In genomic region chr5:112773429-112773828, GRCm38 (mm10) we compare ENCODE assay signal across 21 mouse cellular contexts.
DNase-seq lines count a peak whose midpoint lies in the region; ATAC-seq and TF ChIP-seq lines count a peak whose summit lies in the region.
"Had no signal": no experiment of that assay in that cellular context is flagged by ENCODE, and none has a peak within 500 bp of the region (broad histone marks: within the 10 kb centered on the region; RNA-seq: fewer than 3 reads in every experiment).

No protein-coding gene starts in this region.

- 22% methylated on average over 4 of the region's 4 CpGs for WGBS in hindbrain, embryonic 11.5 days
- 17% methylated on average over 4 of the region's 4 CpGs for WGBS in hindbrain, embryonic 12.5 days
- 9% methylated on average over 4 of the region's 4 CpGs for WGBS in midbrain, embryonic 14.5 days
- 29% methylated on average over 4 of the region's 4 CpGs for WGBS in midbrain, postnatal 0 days
- WGBS in heart, adult 2 months: 56% methylated on average over 4 of the region's 4 CpGs
- 47% methylated on average over 4 of the region's 4 CpGs for WGBS in forebrain, embryonic 15.5 days

- no peak for TF ChIP-seq POLR2A in heart, adult 2 months (IDR thresholded peaks at IDR 0.05; ENCODE audit: insufficient read depth, low read depth, low read length)

- TF ChIP-seq CTCF in midbrain, postnatal 0 days (IDR thresholded peaks at IDR 0.05): no peak
- TF ChIP-seq CTCF in heart, adult 2 months (IDR thresholded peaks at IDR 0.05): no peak

- no peak overlapping the region for H3K4me2 ChIP-seq in hindbrain, embryonic 11.5 days (replicated peaks; ENCODE audit: low read depth, low read length)
- no peak overlapping the region for H3K4me2 ChIP-seq in hindbrain, embryonic 12.5 days (replicated peaks)
- H3K4me2 ChIP-seq in midbrain, embryonic 14.5 days (ENCODE audit: low read length): no peak overlapping the region
- H3K4me2 ChIP-seq in midbrain, postnatal 0 days (ENCODE audit: low read depth, low read length, poor library complexity, severe bottlenecking): no peak overlapping the region
- no peak overlapping the region for H3K4me2 ChIP-seq in forebrain, embryonic 15.5 days (replicated peaks)
- H3K4me2 ChIP-seq: embryonic facial prominence, embryonic 15.5 days; heart, embryonic 12.5 days; hindbrain, embryonic 13.5 days had no signal

- intact Hi-C loops in heart, adult 2 months (cut with DNase I): no loop called here

- no peak overlapping the region for H3K9ac ChIP-seq in hindbrain, embryonic 11.5 days (ENCODE audit: low read depth, low read length)
- no peak overlapping the region for H3K9ac ChIP-seq in hindbrain, embryonic 12.5 days
- no peak overlapping the region for H3K9ac ChIP-seq in midbrain, embryonic 14.5 days (replicated peaks; ENCODE audit: low read length)
- H3K9ac ChIP-seq in midbrain, postnatal 0 days (replicated peaks; ENCODE audit: low read length, poor library complexity, severe bottlenecking): no peak overlapping the region
- no peak overlapping the region for H3K9ac ChIP-seq in heart, adult 2 months (ENCODE audit: low read depth, low read length)
- no peak overlapping the region for H3K9ac ChIP-seq in forebrain, embryonic 15.5 days (replicated peaks)
- H3K9ac ChIP-seq: embryonic facial prominence, embryonic 15.5 days; heart, embryonic 12.5 days; hindbrain, embryonic 13.5 days had no signal

- peak; percentile 30 for DNase-seq in hindbrain, embryonic 11.5 days (ENCODE audit: low spot score)
- peak; percentile 26 for DNase-seq in midbrain, embryonic 14.5 days
- DNase-seq in midbrain, postnatal 0 days (ENCODE audit: low spot score): no peak
- DNase-seq in embryo, embryonic 11 days: peak; percentile 16
- no peak for DNase-seq in heart, adult 2 months
- DNase-seq: adrenal gland, postnatal 10 days; cerebellum, adult 11 months; cerebellum, adult 8-10 months; cerebellum, postnatal 14 days; gastrocnemius, postnatal 10 days had no signal

- TF ChIP-seq EP300 in heart, adult 2 months (IDR thresholded peaks at IDR 0.05; ENCODE audit: insufficient read depth, low read depth, low read length): no peak

- no peak overlapping the region for H3K4me3 ChIP-seq in hindbrain, embryonic 11.5 days (ENCODE audit: low read depth, low read length)
- no peak overlapping the region for H3K4me3 ChIP-seq in hindbrain, embryonic 12.5 days
- no peak overlapping the region for H3K4me3 ChIP-seq in midbrain, embryonic 14.5 days (replicated peaks; ENCODE audit: low read depth, low read length)
- no peak overlapping the region for H3K4me3 ChIP-seq in midbrain, postnatal 0 days (ENCODE audit: low read depth, low read length)
- H3K4me3 ChIP-seq in heart, adult 2 months: no peak overlapping the region
- H3K4me3 ChIP-seq in forebrain, embryonic 15.5 days: no peak overlapping the region
- H3K4me3 ChIP-seq: embryonic facial prominence, embryonic 15.5 days; erythroblast, embryonic 14.5 days; forebrain, embryonic 10.5 days; heart, embryonic 12.5 days; hindbrain, embryonic 13.5 days had no signal

- no peaks in the 10 kb centered on the region for H3K9me3 ChIP-seq in hindbrain, embryonic 11.5 days (ENCODE audit: control insufficient read depth, low read length)
- no peaks in the 10 kb centered on the region for H3K9me3 ChIP-seq in hindbrain, embryonic 12.5 days (replicated peaks)
- no peaks in the 10 kb centered on the region for H3K9me3 ChIP-seq in midbrain, embryonic 14.5 days (ENCODE audit: control insufficient read depth, low read length)
- no peaks in the 10 kb centered on the region for H3K9me3 ChIP-seq in midbrain, postnatal 0 days (ENCODE audit: low read length)
- no peaks in the 10 kb centered on the region for H3K9me3 ChIP-seq in forebrain, embryonic 15.5 days
- H3K9me3 ChIP-seq: embryonic facial prominence, embryonic 15.5 days; forebrain, embryonic 10.5 days; heart, embryonic 12.5 days; hindbrain, embryonic 13.5 days had no signal

- no peak overlapping the region for H3K27ac ChIP-seq in hindbrain, embryonic 11.5 days (ENCODE audit: low read depth, low read length)
- no peak overlapping the region for H3K27ac ChIP-seq in hindbrain, embryonic 12.5 days
- no peak overlapping the region for H3K27ac ChIP-seq in midbrain, embryonic 14.5 days (replicated peaks; ENCODE audit: low read depth, low read length)
- no peak overlapping the region for H3K27ac ChIP-seq in midbrain, postnatal 0 days (ENCODE audit: low read depth, low read length)
- no peak overlapping the region for H3K27ac ChIP-seq in heart, adult 2 months
- H3K27ac ChIP-seq in forebrain, embryonic 15.5 days (replicated peaks): no peak overlapping the region
- H3K27ac ChIP-seq: embryonic facial prominence, embryonic 15.5 days; forebrain, embryonic 10.5 days; hindbrain, embryonic 13.5 days had no signal

- no peaks in the 10 kb centered on the region for H3K27me3 ChIP-seq in hindbrain, embryonic 11.5 days (ENCODE audit: control insufficient read depth, insufficient read depth, low read length)
- peaks cover 21% of the 10 kb centered on the region for H3K27me3 ChIP-seq in hindbrain, embryonic 12.5 days
- H3K27me3 ChIP-seq in midbrain, embryonic 14.5 days (ENCODE audit: control insufficient read depth, insufficient read depth, low read length): no peaks in the 10 kb centered on the region
- H3K27me3 ChIP-seq in midbrain, postnatal 0 days (ENCODE audit: insufficient read depth, low read length): no peaks in the 10 kb centered on the region
- H3K27me3 ChIP-seq in heart, adult 2 months (ENCODE audit: control insufficient read depth, insufficient read depth, low read length): no peaks in the 10 kb centered on the region
- no peaks in the 10 kb centered on the region for H3K27me3 ChIP-seq in forebrain, embryonic 15.5 days
- H3K27me3 ChIP-seq: CH12.LX; embryonic facial prominence, embryonic 15.5 days; heart, embryonic 12.5 days had no signal

- H3K79me2 ChIP-seq in heart, adult 2 months (replicated peaks; ENCODE audit: control insufficient read depth, insufficient read depth, low read length): no peaks in the 10 kb centered on the region

- H3K4me1 ChIP-seq in hindbrain, embryonic 11.5 days (replicated peaks; ENCODE audit: control insufficient read depth, insufficient read depth, low read length): no peaks in the 10 kb centered on the region; the same call in 1 of the 2 replicates
- H3K4me1 ChIP-seq in hindbrain, embryonic 12.5 days: peaks cover 25% of the 10 kb centered on the region
- peaks cover 15% of the 10 kb centered on the region; the same call in 1 of the 2 replicates for H3K4me1 ChIP-seq in midbrain, embryonic 14.5 days (ENCODE audit: control insufficient read depth, insufficient read depth, low read length)
- H3K4me1 ChIP-seq in midbrain, postnatal 0 days (ENCODE audit: insufficient read depth, low read length): 0 out of 2 replicates have a peak, but pooled peaks cover 2% of the 10 kb centered on the region
- peaks cover 3% of the 10 kb centered on the region; the same call in 1 of the 2 replicates for H3K4me1 ChIP-seq in heart, adult 2 months (ENCODE audit: control insufficient read depth, insufficient read depth, low read length)
- 0 out of 2 replicates have a peak, but pooled peaks cover 4% of the 10 kb centered on the region for H3K4me1 ChIP-seq in forebrain, embryonic 15.5 days

- ATAC-seq in hindbrain, embryonic 11.5 days (ENCODE audit: low FRiP score): no peak
- ATAC-seq in hindbrain, embryonic 12.5 days (ENCODE audit: low FRiP score): no peak
- ATAC-seq in midbrain, embryonic 14.5 days (ENCODE audit: low FRiP score, low TSS enrichment): no peak
- no peak for ATAC-seq in midbrain, postnatal 0 days (ENCODE audit: low FRiP score)
- no peak for ATAC-seq in forebrain, embryonic 15.5 days (replicated peaks)
- ATAC-seq: forebrain, embryonic 14.5 days; inflammation-experienced regulatory T-cells, adult 6 months; intestine, postnatal 0 days had no signal

- H3K36me3 ChIP-seq in hindbrain, embryonic 11.5 days (ENCODE audit: control insufficient read depth, insufficient read depth, low read length): no peaks in the 10 kb centered on the region
- H3K36me3 ChIP-seq in hindbrain, embryonic 12.5 days: no peaks in the 10 kb centered on the region
- H3K36me3 ChIP-seq in midbrain, embryonic 14.5 days (ENCODE audit: control insufficient read depth, insufficient read depth, low read length): no peaks in the 10 kb centered on the region
- no peaks in the 10 kb centered on the region for H3K36me3 ChIP-seq in midbrain, postnatal 0 days (ENCODE audit: insufficient read depth, low read length)
- no peaks in the 10 kb centered on the region for H3K36me3 ChIP-seq in heart, adult 2 months (ENCODE audit: control insufficient read depth, insufficient read depth, low read length)
- no peaks in the 10 kb centered on the region for H3K36me3 ChIP-seq in forebrain, embryonic 15.5 days
- H3K36me3 ChIP-seq: embryonic facial prominence, embryonic 15.5 days; forebrain, embryonic 10.5 days; hindbrain, embryonic 13.5 days had no signal

Comparison
In these comparisons a context has a peak if more than half of its experiments do, and no peak if none do; other contexts are left out.
1. DNase-seq: peak in hindbrain, embryonic 11.5 days (single experiment), midbrain, embryonic 14.5 days (single experiment) and embryo, embryonic 11 days (single experiment); none in midbrain, postnatal 0 days (single experiment) and heart, adult 2 months (0 of 2).